Mouse (Mus musculus): Measurements from ENCODE around the gene Gm20877. TPM values are rescaled to one million over a fixed set of nuclear protein-coding genes. Genes with fewer than 3 reads are reported as not detected.

Gene Gm20877
- polyA plus RNA-seq (2017; shearing (Covaris generic)) = not detected

GRCm38 (mm10) chrY:17093573-17093972 is at the start of gene Gm20877:
Gene Gm20877 (plus strand): TSS chrY:17093873.

All from effector memory CD4-positive, alpha-beta T cell, adult 5 months (primary cell).